Mouse (Mus musculus) spleen, adult 18-20 months (tissue): ENCODE data around the gene Gcn1l1.

ENCODE experiments used
- DNase-seq, 2 experiments: peaks; one replicate each; pipeline ENCODE4 v3.0.0; 2022; ENCODE audit warnings: mixed read lengths in 2 of 2

Gcn1l1 gene

GRCm38 (mm10) chr5:115535635-115536034 lies 29.4 kb upstream of the Gcn1l1 start:
- peak in 1 of 2 experiments; percentile 30 for DNase-seq

- no peak for DNase-seq
These were observed 26.9 kb upstream of the Gcn1l1 start for GRCm38 (mm10) chr5:115538017-115538692.

- peak; percentile 80 to 92 for DNase-seq
These were observed 26.4 kb upstream of the Gcn1l1 start for GRCm38 (mm10) chr5:115538693-115539043.

- DNase-seq: no peak
These were observed 22.2 kb upstream of the Gcn1l1 start for GRCm38 (mm10) chr5:115542635-115543384.

- no peak for DNase-seq
These were observed 21.4 kb upstream of the Gcn1l1 start for GRCm38 (mm10) chr5:115543509-115544253.

GRCm38 (mm10) chr5:115544655-115545185 lies 20.3 kb upstream of the Gcn1l1 start:
- no peak for DNase-seq

DNA sequence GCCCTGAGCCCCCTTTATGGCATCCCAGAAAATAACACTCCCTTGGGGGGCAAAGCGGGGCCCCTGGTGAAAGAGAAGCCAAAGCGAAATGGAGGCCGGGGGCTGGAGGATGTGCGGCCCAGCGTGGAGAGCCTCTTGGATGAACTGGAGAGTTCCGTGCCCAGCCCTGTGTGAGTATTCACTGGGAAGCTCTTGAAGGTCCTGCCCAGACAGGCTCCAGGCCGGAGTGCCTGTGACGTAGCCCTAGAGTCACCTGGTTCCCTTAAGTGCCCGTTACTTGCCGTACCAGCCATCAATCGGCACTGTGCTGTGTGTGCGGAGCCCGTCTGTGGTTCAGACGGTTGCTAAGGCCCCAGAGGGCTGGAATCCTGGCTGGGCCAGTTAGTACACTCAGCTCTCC lies 19.4 kb upstream of the Gcn1l1 start:
- DNase-seq: no peak

DNA sequence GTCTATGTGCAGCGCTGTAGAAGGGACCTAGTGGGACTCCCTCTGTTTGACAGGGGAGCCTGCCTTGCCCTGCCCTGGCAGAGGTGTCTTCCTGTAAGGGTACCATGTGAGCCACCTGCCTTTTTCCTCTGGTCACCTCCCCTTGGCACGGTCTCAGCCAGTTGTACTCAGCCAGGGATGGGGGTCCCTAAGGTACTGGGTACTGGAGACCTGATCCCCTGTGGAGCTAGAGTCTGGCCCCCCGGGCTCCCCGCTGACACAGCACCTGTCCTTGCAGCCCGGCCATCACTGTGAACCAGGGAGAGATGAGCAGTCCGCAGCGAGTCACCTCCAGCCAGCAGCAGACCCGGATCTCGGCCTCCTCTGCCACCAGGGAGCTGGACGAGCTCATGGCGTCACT lies 18.5 kb upstream of the Gcn1l1 start:
- no peak for DNase-seq

DNA sequence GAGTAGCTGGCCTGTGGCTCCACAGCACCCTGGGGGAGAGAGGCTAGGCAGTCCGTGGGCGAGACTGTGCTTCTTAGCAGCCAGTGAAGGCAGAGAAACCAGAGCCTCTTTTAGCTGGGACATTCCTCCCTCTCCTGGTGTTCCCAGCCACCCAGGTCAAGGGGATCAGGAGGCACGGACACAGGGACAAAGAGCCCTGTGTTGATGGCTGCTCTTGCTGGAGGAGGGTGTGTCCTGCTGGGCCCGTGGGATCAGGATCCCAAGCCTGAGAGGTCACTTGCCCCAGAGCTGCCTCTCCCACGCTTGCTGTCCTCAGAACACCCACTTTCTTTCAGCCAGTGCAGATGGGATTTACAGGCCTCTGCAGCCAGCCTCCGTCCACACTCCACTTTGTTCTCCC lies 18.0 kb upstream of the Gcn1l1 start:
- DNase-seq: no peak

DNA sequence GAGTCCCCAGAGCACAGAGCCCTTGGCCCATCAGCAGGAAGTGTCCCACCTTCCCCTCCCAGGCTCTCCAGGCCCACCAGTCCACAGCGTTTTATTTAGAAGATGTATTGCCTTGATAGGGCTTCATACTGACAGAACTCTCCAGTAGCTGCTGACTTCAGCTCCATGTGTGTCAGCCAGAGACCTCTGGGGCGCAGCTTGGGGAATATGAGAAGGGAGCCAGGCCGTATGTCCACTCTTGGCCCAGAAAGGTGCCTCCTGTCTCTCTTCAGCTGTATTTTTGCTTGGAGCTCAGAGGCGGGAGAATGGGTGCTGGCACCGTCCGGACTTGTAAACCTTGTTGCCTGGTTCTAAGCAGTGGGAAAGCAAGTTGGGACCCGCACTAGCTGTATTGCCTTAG lies 17.6 kb upstream of the Gcn1l1 start:
- no peak for DNase-seq

DNA sequence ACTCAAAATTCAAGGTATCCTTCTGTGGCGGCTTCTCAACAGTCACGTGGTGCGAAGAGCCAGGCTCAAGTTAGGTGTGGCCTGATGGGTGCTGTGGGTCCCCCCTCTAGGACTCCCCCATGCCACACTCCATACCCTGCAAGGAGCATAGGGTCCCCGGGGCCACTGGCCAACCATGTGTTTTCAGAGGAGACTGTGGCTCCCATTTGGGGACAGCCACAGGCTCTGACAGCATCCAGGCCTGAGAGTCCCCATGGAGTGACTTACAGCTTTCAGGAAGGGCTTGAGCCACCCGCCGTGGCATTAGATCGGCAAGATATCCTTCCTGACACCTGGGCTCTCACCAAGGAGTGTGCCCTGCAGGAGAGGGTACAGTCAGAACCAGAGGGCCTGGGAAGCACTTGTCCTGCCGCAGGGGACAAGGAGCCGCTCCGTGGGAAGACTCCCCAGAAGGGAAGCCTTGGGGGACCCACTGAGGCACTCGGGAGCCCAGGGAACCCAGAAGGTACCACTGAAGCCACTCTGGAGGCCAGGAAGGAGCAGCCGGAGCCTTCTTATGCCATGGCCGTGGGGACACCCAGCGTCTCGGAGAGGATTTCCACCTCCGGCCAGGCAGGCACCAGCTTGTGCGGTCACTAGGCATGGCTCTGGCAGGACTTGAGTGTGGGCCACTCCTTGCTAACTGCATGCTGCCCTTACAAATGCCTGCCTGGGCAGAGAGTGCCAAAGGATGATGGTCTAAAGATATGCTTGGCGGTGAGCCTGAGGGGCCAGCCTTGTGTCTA lies 16.4 kb upstream of the Gcn1l1 start:
- DNase-seq: no peak

GRCm38 (mm10) chr5:115550482-115551005 lies 14.5 kb upstream of the Gcn1l1 start:
- no peak for DNase-seq

- no peak for DNase-seq
These were observed 13.7 kb upstream of the Gcn1l1 start for GRCm38 (mm10) chr5:115551386-115551785.

- no peak for DNase-seq
These were observed 13.3 kb upstream of the Gcn1l1 start for GRCm38 (mm10) chr5:115551799-115552198.

DNA sequence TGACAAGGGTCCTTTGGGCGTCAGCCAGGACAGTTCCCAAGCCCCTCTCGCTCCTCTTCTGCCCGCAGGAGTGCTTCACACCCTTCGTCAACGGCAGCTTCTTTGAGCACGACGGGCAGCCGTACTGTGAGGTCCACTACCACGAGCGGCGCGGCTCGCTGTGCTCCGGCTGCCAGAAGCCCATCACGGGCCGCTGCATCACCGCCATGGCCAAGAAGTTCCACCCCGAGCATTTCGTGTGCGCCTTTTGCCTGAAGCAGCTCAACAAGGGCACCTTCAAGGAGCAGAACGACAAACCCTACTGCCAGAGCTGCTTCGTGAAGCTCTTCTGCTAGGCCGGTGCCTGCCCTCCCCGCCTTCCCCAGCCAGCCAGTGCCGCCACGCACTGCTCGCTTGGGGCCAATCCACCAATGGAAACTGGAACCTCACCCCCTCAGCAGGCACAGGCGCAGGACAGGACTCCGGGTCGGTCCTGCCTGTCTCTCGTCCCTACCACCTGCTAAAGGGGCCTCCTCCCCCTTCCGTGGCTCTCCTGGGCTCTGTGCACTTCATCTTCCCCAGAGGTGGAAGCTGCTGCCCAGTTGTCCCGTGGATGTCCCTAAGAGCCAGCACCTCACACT lies 11.1 kb upstream of the Gcn1l1 start:
- no peak for DNase-seq

DNA sequence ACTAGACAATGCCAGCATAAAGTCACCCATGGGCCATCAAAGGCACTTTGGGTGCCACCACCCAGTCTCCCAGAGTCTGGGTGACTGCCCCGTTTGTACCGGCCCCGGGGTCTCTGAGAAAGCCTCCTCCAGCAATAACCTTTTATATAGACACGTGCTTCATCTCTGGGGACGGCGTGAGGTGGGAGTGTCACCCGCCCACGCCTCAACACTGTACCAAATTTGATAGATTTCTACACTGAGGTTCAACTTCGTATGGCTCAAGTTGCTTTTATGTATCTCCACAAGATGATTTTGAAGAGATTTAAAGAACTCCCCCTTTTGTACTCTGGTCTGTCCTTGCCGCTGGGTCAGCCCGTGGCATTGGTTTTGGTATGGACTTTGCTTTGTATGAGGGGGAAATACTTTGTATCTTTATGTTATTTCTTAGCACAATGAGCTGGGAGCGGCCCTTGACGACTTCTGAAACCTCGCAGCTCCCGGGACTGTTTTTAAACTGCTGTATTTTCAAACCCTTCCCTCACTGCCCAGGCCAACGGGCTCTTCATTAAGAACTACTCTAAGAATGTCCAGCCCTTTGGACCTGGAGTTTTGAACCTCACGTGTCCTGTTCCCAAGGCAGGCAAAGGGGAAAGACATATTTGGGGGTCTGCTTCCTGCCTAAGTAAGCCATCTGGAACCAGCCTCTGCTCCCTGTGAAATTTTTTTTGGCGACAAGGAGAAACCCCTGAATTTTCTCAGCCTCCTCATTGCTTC lies 10.3 kb upstream of the Gcn1l1 start:
- no peak for DNase-seq

DNA sequence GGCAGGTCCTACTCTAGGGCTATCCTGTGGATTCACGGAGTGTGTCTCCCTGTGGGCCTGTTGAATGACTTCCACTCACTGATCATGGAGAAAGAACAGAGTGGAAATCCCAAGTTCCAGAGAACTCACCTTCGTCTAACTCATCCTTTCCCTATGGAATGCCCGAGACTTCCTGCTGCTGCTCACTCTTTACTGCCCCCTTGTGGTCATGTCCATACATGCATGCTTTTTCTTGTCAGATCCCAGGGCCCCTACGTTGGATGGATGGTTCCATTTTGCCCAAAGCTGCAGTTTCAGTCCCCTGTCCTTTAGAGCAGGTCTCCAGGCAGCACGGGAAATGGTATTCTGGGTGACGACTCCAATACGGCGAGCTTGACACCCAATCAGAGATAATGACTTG lies 8.8 kb upstream of the Gcn1l1 start:
- peak in 1 of 2 experiments; percentile 57 for DNase-seq

- DNase-seq: no peak
These were observed 6.8 kb upstream of the Gcn1l1 start for GRCm38 (mm10) chr5:115558182-115558794.

DNA sequence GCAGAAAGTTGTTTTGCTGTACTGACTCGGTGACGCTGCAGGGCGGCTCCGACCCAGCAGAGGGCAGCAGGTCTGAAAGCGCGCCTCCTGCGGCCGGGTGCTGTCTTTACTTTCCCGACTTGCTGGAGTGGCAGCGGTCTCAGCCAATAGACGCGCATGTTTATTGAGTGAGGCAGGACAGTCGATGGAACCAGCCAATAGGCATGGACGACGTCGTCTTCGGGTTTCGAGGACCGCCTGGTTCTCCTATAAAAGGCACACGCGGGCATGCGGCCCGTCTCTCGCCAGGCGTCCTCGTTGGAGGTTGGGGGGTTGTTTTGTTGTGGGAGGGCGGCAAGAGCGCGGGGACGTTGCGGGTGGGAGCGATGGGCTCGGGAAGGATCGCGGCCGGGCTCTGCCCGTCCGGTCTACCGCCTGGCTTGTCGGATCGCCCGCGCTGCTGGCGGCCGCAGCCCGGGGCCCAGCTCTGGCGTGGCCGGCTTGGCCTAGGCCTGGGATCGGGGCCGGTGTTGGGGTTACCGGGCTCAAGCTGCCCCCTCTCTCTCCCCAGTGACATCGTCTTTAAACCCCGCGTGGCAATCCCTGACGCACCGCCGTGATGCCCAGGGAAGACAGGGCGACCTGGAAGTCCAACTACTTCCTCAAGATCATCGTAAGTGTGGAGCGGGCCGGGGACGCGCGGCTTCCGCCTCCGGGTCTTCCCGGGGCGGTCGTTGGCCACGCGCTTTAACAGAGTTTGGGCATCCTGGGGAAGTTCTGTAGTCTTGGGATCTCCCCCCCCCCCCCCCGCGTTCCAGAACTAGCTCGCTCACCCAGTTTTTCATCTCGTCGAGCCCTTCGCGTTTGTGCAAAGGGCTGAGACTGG lies 5.6 kb upstream of the Gcn1l1 start, which contains the start of gene Rplp0:
Gene Rplp0 (plus strand): TSS at position 231 of the 865 bp plus-strand sequence.
- DNase-seq: peak; percentile 99 to 100
